Mouse (Mus musculus): ENCODE measurements around the gene Nell1.

Nell1 gene

DNA sequence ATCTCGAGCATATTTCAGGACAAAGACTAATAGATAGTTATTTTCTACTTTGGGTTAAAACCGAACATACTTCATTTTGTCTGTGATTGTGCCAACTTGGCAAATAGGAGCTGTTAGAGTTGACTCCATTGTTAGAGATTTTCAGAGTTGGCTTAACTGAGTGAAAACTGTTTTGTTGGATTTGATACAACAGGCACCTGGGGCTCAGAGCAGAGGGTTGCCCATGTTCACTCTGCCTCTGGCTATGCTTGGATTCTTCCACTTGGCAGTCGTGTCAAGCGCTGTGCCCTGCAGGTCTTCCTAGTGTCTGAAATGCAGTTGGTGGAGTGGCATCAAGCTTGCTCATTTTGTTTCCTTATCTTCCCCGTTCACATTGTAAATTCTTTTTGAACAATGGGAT is 363.6 kb downstream of the Nell1 start:
- DNase-seq: no peak

DNA sequence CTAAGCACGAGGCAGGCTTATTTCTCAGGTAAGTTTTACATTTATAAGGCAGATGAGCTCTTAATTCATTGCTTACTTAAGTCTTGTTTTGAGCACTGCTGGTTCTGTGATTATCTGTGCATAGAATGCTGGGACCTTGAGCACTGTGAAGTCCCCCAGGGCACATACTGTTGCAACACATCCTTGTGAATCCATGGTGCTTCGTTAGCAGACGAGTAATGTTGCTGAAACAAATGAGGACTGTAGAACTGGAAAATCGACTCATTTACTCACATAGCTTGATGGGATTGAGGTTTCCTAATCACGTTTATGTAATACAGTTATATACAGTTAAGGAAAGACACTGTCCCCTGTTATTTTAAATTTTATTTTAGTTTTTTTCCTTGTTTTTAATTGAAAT is 364.1 kb downstream of the Nell1 start:
- no peak for DNase-seq

DNA sequence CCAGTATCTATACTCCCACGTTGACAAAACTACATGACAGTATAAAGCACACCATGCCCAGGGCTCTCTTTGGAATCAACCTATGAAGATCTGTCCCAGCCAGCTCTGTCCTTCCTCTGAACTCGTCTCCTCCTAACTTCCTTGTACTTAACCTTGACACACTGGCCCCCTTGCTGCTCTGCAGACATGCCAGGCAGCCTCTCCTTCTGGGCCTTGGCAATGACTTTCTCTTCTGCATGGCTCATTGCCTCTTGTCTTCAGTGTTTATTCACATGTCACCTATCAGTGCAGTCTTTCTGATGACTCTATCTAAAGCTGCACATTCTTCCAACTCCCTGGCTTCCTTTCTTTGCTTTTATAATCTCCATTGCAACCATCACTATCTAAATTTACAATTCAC is 376.9 kb downstream of the Nell1 start:
- DNase-seq: no peak

DNA sequence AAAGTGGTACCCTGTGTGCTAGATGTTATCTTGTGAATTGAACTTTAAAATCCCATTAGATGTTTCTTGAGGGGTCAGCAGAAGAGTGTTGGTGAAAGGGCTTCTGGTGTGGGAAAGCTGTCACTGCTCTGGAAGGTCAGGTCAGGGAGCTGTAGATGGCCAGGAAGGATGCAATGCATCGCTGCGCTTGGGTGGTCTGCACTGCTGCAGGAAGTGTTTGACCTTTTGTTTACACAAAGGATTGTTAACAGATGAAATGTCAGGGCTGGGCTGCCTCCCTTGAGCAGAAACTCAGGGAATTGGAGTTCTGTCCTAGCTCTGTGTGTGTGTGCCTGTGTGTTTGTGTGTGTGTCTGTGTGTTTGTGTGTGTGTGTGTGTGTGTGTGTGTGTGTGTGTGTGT is 382.5 kb downstream of the Nell1 start:
- no peak for DNase-seq

DNA sequence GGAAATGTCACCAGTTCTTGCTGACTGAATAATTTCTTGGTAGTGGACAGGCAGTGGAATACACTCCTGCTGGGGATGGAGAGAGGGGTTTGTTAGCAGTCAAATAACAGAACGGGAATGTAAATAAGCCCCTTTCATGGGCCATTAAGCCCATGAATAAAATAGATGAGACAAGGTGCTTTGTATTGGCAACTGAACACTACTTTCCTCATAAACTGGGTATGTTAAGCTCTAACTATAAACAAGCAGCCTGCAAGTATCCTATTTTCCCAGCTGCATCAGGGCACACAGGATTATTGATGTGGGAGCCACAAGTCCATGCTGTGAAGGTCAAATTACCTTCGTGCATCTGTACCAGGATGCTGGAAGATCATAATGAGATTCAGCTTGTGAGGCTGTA is 387.4 kb downstream of the Nell1 start:
- DNase-seq: no peak

DNA sequence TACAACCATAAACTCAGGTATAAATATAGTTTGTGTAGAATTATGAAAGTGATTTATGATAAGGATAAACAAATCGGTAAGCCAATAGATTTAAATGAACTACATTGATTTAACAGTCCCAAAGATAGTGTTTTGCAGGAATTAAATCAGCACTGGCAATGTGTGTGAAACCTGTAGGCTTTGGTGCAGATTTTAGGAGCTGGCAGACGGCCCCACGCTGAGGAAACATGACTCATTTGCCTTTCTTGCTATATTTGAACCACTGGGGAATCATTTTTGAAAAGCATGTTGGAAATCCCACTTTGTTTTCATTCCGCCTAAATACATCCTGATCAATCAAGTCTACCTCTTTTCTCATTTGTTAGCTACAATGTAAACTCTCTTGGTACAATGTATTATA is 400.2 kb downstream of the Nell1 start:
- no peak for DNase-seq

DNA sequence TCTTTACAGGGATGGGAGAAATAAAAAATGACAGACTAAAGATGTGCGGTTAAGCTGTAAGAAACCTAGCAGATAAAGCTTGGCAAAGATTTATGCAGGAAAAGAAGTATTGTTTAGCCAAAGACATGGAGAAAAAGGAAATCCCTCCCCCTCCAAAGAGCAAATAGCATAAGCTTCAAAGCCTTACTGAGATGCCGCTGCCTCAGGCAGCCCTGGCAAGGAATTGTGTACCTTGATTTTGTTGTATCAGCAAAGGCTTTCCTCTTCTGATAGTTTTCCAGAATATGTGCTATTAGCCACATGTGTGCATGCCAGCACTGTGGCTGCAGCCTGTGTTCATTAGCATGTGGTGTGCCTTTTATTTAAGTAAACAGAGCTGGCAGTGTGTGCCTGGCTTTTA is 435.8 kb downstream of the Nell1 start:
- DNase-seq: no peak

DNA sequence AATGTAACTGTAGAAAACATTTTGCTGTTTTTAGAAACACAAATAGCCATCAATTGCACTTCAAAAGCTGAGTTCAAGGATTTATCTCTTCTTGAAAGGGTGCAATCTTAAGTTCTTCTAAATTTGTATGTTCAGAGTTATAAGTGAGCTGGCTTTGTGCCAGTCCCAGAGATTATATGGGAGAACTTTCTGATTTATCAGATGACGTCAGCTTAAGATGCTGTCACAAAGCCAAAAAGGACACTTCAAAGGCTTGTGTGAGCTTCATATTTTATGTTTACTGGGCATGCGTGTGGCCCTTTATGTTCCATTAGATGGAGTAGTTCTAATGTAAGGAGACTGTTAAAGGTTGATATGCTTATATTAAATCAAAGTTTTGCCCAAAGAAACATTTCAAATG is 445.3 kb downstream of the Nell1 start:
- DNase-seq: no peak

DNA sequence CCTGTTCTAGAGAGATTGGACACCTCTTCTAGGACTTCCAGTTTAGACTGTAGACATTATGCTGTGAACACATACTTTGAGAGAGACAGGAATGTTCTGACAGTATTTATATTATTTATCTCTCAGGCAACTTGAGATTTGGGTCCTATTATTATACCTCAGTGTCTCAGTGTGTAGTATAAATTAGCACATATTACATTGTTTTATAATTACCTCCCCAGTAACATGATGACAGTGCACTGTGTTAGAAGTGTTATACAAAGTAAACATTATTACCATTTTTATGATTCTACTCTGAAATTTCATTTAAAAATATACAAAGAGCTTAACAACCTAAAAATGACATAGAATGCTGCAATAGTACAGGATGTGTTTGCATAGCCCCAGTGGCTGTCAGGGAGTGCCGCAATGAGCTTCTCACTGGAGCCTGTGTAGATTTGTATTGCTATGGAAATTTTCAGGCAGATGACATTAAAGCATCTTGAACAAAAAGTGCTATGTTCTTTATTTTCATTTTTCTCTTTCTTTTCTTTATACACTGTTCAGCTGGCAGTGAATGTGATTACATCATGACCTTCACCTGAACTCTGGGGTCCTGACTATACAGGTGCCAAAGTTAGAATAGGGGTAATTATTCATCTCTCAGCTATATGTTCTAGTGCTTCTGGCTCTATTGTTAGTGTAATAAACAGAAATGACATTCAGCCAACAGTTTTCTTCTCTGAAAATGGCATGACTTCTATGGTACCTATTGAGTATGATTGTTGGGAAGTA is 447.9 kb downstream of the Nell1 start:
- DNase-seq: no peak

DNA sequence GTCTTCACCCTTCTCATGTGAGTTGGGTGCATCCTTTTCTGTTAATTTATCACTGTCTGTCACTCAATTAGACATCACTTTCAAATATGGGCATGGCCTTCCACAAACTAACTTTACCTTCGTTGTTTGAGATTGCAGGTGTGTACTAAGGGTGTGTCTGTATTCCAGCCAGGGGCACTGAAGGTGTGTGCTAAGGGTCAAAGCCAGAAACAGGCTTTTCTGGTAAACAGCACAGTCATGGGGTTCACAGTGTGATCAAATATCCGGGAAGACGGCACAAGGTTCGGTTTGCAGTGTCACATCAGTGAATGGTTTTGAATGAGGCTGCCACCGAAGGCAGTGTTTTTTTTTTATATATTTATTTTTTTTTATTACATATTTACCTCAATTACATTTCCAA is 455.1 kb downstream of the Nell1 start:
- DNase-seq: no peak

DNA sequence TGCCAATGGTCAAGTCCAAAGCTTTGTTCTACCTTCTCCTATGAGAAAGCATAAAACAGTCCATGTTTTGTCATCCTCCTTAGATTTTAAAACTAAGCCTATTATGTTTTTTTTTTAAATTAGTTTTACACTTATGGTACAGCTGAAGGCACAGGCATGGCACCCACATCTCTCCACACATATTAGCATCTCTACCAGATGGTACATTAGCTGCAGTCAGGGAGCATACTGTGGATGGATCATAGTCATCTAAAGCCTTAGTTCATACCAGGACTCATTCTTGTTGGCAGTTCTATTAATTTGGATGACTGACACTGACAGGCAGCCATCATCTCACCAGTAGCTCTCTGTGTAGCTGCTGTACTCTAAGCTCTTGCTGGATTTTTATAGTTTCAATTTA is 466.6 kb downstream of the Nell1 start:
- no peak for DNase-seq

DNA sequence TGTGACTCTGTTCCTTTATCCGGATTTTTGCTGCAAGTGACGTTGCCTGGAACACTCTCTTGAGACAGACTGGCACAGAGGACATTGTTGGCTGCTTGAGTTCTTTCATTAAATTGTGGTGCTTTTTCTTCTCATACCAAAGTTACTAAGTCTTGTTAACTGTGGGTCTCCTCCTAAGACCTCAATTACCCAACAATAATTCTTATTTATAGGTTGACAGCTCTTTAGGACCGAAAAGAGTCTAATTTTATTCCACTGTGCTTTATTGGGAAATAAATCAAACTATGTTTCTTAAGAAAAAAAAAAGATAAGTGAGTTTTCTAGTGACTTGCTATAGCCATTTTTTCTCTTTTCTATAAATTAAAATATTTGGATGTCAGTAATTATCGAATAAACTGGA is 472.7 kb downstream of the Nell1 start:
- no peak for DNase-seq

DNA sequence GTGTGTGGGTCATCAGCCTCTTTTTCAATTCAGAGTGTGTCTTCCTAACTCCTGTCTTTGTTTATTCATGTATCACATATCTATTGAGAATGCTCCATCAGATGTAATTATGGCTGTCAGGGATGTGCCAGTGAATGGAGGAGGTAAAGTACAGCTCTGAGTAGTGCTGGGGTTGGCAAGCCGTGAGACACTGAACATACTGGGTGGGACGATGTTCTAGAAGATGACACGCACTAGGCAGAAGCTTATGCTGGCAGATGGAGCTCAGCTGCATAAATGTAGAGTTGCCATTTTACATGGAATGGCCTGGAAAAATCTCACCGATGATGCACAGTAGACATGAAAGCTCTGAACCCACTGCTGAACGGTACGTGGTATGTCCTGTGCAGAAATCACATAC is 493.1 kb downstream of the Nell1 start:
- DNase-seq: no peak

DNA sequence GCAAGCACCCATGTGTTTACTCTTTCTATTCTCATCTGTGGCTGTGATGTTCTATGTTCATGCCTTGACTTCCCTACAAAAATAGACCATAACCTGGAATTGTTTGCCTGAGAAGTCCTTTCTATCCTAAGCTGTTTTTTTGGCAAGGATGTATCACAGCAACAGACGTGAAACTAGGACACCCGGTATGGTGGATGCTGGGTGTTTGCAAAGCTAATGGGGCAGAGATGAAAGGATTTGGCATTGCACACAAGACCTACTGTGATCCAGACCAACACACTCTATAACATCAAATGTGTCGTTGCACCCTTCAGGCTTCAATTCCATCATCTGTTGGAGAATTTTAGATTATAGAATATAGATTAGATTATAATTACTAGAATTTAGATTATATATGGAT is 495.9 kb downstream of the Nell1 start:
- DNase-seq: no peak

DNA sequence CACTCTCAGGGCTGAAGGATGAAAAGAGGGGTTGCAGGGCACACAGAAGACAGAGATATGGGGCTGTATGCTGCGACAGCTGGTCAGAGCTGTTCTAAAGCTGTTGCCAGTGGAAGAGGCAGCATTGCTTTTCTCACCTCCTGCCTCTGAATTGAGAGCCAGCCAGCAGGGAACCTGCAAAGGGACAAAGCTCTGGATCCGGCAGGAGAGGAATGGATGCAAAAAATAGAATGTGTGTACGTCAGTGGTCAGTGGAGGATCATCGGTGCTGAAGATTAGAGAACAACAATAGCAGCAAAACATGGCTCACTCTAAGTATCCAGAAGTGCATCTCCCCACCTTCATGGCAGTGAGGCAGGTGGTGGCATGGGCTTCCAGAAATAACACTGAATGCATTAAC is 507.3 kb downstream of the Nell1 start:
- no peak for DNase-seq

DNA sequence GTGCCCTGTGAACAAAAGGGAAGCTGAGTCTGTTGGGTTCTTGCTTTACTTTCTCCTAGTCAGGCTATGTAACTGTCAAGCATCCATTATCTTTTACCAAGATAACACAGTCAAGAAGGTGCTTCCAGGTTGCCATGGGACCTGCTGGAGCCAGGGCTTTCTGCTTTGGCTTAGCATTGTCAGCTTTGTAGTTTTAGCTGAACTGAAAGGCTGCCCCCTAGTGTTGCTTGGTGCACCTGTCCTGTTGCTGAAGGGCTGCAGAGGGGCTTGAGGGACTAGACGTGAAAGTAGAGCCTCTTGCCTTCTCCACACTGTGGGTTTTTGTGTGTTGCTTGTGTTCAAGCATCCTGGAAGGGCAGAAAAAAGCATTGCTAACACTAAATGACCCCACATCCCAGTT is 510.6 kb downstream of the Nell1 start:
- DNase-seq: peak in 1 of 2 experiments; percentile 11

DNA sequence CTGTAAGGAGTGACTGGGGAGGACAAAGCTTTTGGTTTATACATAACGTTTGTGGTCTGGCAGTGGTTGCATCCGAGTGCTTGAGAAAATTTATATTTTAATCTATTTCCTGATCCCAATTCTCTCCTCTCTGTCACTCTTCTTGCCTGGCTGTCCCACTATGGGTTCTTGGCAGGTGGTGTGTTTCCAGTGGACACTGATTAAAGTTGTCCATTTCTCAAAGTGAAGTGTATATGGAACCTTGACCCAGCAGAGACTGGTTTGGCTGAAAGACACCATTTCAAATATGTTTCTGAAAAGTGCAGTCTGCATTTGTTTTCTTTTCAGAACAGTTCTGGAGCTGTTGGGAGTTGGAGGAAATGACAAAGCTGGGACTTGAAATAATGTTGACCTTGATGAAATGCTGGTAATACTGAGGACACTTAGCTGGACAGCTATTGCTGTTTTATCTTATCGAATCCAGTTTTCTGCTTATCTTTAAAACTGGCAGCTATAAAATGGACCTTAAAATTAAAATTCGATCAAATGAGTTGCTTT is 512.3 kb downstream of the Nell1 start:
- DNase-seq: no peak

DNA sequence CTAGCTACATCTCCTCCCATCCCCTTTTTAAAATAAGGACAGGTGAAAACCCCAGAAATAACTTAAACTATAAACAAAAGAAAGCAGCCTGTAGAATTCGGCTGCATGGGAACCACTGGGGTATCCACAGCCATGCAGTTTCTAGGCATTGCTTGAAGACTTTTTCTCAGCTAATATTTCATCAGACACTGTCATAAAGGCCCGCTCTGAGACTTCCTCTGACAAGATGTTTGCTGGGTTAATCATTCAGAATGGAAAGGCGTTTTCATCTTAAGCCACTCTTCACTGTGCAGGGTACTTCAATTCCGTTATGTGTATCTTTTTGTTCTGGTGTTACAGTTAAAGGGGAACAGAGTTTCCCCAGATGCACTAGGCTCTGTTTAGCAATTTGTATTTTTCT is 526.9 kb downstream of the Nell1 start:
- DNase-seq: no peak

DNA sequence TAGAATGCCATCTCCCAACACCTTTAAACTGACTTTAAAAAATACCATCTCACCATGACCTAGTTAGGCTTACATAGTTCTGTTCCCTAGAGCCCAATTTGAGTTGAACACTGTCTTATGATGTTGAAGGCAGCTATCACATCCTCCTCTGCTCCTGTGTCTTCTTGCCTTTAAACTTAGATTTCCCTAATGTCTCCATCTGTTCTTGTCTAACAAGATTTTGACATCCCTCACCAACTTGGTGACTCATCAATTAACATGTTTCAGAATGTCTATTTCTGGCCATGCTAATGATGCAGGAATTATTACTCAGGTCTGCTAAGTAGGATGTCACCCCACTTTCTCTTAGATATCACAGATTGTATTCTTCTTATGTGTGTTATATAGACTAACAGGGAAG is 532.4 kb downstream of the Nell1 start:
- DNase-seq: no peak

DNA sequence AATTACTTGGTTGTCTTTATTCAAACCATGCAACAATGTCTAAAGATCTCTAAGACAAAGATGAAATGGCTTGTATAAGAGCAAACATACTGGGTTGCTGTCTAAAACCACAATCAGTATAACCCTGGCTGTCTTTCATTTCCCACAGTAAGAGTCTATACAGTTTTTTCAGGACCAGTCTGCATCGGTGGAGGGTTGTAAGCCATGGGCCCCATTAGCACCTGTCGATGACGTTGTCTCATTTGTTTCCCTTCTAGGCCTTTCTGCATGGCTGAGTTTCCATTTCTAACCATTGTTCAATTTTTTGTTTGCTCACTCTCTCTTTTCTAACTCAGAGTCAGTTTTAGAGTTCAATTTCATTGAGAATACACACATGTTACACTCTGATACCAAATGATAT is 540.2 kb downstream of the Nell1 start:
- DNase-seq: no peak

DNA sequence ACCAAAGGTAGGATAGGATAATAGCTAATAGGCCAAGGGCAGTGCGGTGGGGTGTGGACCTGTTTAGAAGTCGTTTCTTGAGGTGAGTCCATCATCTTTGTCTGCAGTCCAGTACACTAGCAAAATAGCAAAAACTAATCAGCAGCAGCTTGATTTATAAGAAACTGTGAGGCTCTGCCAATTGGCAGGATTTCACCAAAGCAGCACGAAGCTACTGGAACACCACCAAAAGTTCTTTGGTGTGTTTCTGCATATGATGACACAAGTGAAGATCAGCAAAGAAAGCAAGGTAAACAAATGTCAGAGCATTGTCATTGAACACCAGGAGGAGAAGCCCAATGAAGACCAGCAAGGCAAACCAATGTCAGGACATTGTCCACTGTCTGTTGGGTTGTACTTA is 542.0 kb downstream of the Nell1 start:
- DNase-seq: no peak

DNA sequence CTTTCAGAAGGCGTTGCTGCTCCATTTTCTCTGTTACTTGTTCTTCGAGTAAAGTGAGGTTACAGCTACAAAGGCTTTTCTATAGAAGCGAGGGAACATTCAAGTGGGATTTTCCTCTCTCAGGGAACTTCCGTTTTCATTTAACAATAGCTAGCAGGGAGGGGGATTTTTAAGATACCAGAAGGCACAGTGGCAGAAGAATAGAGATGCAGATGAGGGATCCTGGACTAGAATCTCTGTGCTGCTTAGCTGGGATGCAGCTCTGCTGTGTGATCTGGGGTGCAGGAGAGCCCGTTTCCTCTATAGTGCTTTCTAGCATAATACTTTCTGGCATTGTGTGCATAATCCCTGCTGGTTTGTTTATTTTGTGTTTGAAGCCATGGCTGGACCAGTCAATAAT is 568.7 kb downstream of the Nell1 start:
- no peak for DNase-seq

DNA sequence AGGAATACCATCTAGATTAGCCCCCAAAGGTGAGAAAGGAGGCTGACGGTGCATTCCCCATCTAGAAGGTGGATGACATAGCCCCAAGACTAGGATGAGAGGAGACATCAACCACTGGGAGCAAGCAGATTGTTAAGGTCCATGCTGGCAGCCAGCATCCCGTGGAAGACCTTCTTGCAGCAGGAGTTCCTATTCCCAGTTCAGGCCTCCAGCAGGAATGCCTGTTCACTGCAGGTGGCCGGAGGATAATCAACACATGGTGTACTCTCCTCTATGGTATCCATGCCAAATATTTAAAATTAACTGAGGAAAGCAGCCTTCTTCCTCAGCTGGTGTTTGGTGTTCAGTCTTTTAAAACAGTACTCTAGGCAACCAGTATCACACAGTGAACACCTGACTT is 574.9 kb downstream of the Nell1 start:
- no peak for DNase-seq

DNA sequence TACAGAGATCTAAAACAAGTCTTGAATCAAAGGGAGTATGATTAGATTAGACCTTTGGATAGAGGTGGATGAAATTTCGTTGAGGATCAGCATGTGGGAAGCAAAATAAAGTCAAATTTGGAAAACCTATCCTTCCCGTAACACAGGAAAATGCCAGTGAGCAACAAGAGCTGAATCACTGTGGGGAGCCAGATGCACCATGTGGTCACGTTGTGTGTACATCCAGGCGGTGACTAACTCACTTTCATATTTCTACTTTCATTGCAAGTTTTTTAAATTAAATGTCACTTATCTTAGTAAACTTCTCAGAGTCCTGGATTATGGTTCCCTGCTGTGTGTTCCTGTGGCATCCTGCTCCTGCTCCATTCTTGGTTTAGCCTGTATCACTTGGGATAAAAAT is 576.8 kb downstream of the Nell1 start:
- DNase-seq: no peak

DNA sequence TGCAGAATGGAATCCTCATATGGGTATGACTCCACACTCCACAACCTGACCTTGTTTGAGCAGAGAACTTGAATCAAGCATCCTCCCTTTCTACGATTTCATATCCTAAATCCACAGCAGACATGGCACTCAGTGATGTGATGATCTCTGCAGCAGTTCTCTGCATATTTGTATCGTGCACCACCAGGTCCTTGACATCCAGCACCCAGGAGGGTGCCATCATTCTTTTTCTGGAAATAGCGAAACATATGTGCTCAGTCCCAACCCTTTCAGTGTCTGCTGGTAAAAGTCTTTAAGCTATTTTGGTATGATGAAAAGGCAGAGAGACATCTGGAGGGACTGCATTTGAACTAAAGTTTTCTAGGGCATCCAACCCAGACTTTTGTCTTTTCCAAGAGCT is 588.0 kb downstream of the Nell1 start:
- DNase-seq: no peak
